Mouse (Mus musculus) Muller cell, postnatal 12 days (primary cell): ENCODE results near the gene Ercc4.

ENCODE experiments used
- DNase-seq: peaks from one replicate; pipeline ENCODE4 v3.0.0-alpha.2; 2015; ENCODE audit errors: inconsistent ontology term

Gene Ercc4

DNA sequence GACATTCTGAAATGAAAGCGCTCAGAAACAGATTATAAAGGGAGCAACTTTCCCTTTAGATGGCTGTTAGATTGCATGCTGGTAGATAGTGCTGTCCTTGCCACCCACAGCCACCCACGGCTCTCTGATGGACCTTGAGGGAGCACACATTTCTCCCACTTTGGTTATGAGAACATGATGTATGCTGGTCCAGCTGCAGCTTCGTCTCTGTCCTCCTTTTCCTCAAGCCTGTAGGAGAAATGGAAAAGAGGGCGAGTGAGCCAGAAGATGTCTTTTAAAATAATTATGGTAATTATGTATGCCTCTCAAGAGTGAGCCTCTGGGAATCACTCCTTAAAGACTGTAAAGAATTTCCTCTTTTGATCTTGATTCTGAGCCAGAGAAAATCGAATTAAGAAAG, 87.1 kb downstream of the Ercc4 start:
- no peak for DNase-seq

DNA sequence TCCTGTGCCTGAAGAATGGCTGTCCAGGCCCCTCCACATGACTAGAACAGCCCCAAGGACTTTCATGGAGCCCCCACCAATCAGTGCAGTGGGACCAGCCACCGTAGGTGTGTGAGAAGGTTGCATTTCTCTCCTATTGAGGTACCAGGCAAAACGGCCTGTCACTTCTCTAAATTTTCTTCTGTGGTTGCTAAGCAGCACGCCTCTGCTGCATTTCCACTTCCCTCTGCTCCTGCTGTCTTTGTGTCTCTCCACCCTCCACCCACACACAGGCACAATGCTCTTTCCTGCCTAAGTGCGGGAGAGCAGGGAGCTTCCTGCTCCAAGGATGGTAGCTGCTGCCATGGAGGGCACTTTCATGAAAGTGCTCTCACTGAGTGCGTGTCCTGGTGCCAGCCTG, 87.8 kb downstream of the Ercc4 start:
- DNase-seq, result peak; percentile 14

DNA sequence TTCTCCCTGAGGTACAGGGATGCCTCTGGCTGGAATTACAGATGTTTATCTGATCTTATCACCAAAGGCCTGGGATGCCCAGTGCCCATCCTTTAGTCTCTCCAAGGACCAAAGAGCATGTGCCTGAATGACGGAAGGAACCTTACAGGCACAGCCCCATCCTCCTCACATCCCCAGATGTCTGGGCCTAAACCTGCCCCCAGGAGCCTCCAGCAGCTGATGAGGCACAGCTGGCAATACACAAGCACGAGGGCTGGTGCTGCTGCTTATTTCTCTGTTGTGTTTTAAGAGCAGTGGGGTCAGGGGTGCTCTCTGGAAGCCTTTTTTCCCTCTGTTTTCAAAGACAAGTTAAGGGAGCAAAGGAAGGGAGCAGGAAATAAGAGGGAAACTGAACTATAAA, 89.7 kb downstream of the Ercc4 start:
- no peak for DNase-seq
